Mouse (Mus musculus) CD4-positive helper T cell, adult 2 months (primary cell): ENCODE data around the gene Gm20431.

Experiments
- DNase-seq: peaks from one replicate; pipeline ENCODE4 v3.0.0-alpha.2; 2012; ENCODE audit warnings: low read depth, missing footprints, low spot score

The Gm20431 gene

GRCm38 (mm10) chr2:167661270-167662203 lies at the start of gene Gm20431:
Gene Gm20431 (minus strand): TSS chr2:167661496.
- DNase-seq: peak; percentile 93

- DNase-seq: no peak
These were observed 49.3 kb upstream of the Gm20431 start for GRCm38 (mm10) chr2:167710574-167710973.

- no peak for DNase-seq
These were observed 48.7 kb upstream of the Gm20431 start for GRCm38 (mm10) chr2:167709969-167710368.

- no peak for DNase-seq
These were observed 47.1 kb upstream of the Gm20431 start for GRCm38 (mm10) chr2:167708373-167708772.

- DNase-seq: no peak
These were observed 45.1 kb upstream of the Gm20431 start for GRCm38 (mm10) chr2:167706183-167706939.

GRCm38 (mm10) chr2:167704409-167704808 lies 43.1 kb upstream of the Gm20431 start:
- no peak for DNase-seq

GRCm38 (mm10) chr2:167702126-167702525 lies 40.8 kb upstream of the Gm20431 start:
- no peak for DNase-seq

- DNase-seq: peak; percentile 51
These were observed 40.2 kb upstream of the Gm20431 start for GRCm38 (mm10) chr2:167701472-167701871.

GRCm38 (mm10) chr2:167700018-167700417 lies 38.7 kb upstream of the Gm20431 start:
- DNase-seq: no peak

GRCm38 (mm10) chr2:167697902-167698301 lies 36.6 kb upstream of the Gm20431 start:
- peak; percentile 87 for DNase-seq

GRCm38 (mm10) chr2:167696143-167696542 lies 34.8 kb upstream of the Gm20431 start:
- DNase-seq: no peak

GRCm38 (mm10) chr2:167695491-167695890 lies 34.2 kb upstream of the Gm20431 start:
- no peak for DNase-seq

- DNase-seq: no peak
These were observed 33.7 kb upstream of the Gm20431 start for GRCm38 (mm10) chr2:167694963-167695362.

- DNase-seq: no peak
These were observed 32.9 kb upstream of the Gm20431 start for GRCm38 (mm10) chr2:167694244-167694643.

GRCm38 (mm10) chr2:167693540-167693939 lies 32.2 kb upstream of the Gm20431 start:
- DNase-seq: no peak

- DNase-seq: no peak
These were observed 31.5 kb upstream of the Gm20431 start for GRCm38 (mm10) chr2:167692831-167693230.

GRCm38 (mm10) chr2:167691871-167692661 lies 30.8 kb upstream of the Gm20431 start:
- DNase-seq: no peak

- no peak for DNase-seq
These were observed 30.1 kb upstream of the Gm20431 start for GRCm38 (mm10) chr2:167691410-167691809.

GRCm38 (mm10) chr2:167690962-167691311 lies 29.6 kb upstream of the Gm20431 start:
- no peak for DNase-seq

- DNase-seq: no peak
These were observed 29.1 kb upstream of the Gm20431 start for GRCm38 (mm10) chr2:167690219-167690961.
